ENCODE assay signal across 13 mouse cellular contexts in genomic region chr11:102652844-102653243, GRCm38 (mm10). TPM values are rescaled to one million over a fixed set of nuclear protein-coding genes. Genes with fewer than 3 reads are reported as not detected.
DNase-seq lines count a peak whose midpoint lies in the region; ATAC-seq and TF ChIP-seq lines count a peak whose summit lies in the region.
"Had no signal": no experiment of that assay in that cellular context is flagged by ENCODE, and none has a peak within 500 bp of the region (broad histone marks: within the 10 kb centered on the region; RNA-seq: fewer than 3 reads in every experiment).

No protein-coding gene starts in this region.

- 0 out of 2 replicates have a peak, but pooled peaks have one; percentile 15 for TF ChIP-seq CTCF in cerebellum, adult 2 months (IDR thresholded peaks at IDR 0.05; ENCODE audit: borderline replicate concordance, insufficient read depth, low read depth, low read length)
- 0 out of 2 replicates have a peak, but pooled peaks have one; percentile 24 for TF ChIP-seq CTCF in kidney, adult 2 months (conservative IDR thresholded peaks at IDR 0.05; ENCODE audit: insufficient read depth, insufficient read length, low read depth, low read length)

- WGBS in cerebellum, adult 2 months = 78% methylated on average over 3 of the region's 3 CpGs
- 72% methylated on average over 3 of the region's 3 CpGs for WGBS in kidney, adult 2 months

- H3K36me3 ChIP-seq in kidney, adult 2 months (ENCODE audit: control insufficient read depth, insufficient read depth, low read length) = no peaks in the 10 kb centered on the region
- H3K36me3 ChIP-seq: embryonic facial prominence, embryonic 12.5 days; liver, embryonic 13.5 days had no signal

- no peak overlapping the region for H3K4me3 ChIP-seq in cerebellum, adult 2 months (replicated peaks; ENCODE audit: insufficient read depth, low read depth, low read length)
- no peak overlapping the region for H3K4me3 ChIP-seq in kidney, adult 2 months (ENCODE audit: insufficient read depth, low read depth, low read length)
- H3K4me3 ChIP-seq: embryonic facial prominence, embryonic 12.5 days; liver, embryonic 13.5 days had no signal

- ATAC-seq in erythroblast, adult 5-6 weeks (replicated peaks; ENCODE audit: low FRiP score, poor library complexity, severe bottlenecking) = no peak

- no peak for TF ChIP-seq POLR2A in cerebellum, adult 2 months (IDR thresholded peaks at IDR 0.05; ENCODE audit: borderline replicate concordance, insufficient read depth, low read length)
- TF ChIP-seq POLR2A in kidney, adult 2 months (IDR thresholded peaks at IDR 0.05; ENCODE audit: low read depth, low read length) = no peak

- no peaks in the 10 kb centered on the region for H3K4me1 ChIP-seq in cerebellum, adult 2 months (ENCODE audit: control insufficient read depth, insufficient read depth, low read length)
- no peaks in the 10 kb centered on the region for H3K4me1 ChIP-seq in kidney, adult 2 months (ENCODE audit: control insufficient read depth, insufficient read depth, low read length)
- H3K4me1 ChIP-seq: liver, embryonic 13.5 days had no signal

- no peak for DNase-seq in cerebellum, adult 2 months
- no peak for DNase-seq in cerebellum, adult 9-11 months
- DNase-seq in kidney, adult 2 months = no peak
- no peak for DNase-seq in kidney, adult 8-10 months
- DNase-seq in thymus, postnatal 4 days = peak; percentile 46
- DNase-seq in thymus, postnatal 14 days = no peak
- no peak for DNase-seq in right cerebral cortex, adult 18-20 months
- DNase-seq: adrenal gland, postnatal 25 days; B cell, adult 2 months; liver, embryonic 13.5 days had no signal

- no peak overlapping the region for H3K27ac ChIP-seq in cerebellum, adult 2 months (ENCODE audit: insufficient read depth, low read length)
- H3K27ac ChIP-seq in kidney, adult 2 months (ENCODE audit: insufficient read depth, low read depth, low read length) = no peak overlapping the region
- H3K27ac ChIP-seq: embryonic facial prominence, embryonic 12.5 days; liver, embryonic 13.5 days had no signal

- no peaks in the 10 kb centered on the region for H3K27me3 ChIP-seq in cerebellum, adult 2 months (ENCODE audit: control insufficient read depth, insufficient read depth, low read length)
- H3K27me3 ChIP-seq in kidney, adult 2 months (replicated peaks; ENCODE audit: control insufficient read depth, insufficient read depth, low read length) = no peaks in the 10 kb centered on the region
- H3K27me3 ChIP-seq: embryonic facial prominence, embryonic 12.5 days; liver, embryonic 13.5 days had no signal

RNA-seq across cellular contexts. Expression of gene Meioc, which starts 10.7 kb away (rescaled TPM):
- polyA plus RNA-seq in cerebellum, adult 2 months (2012; rRNA removed) = not detected in 2 replicates
- not detected in 2 replicates for polyA plus RNA-seq in kidney, adult 2 months (2012; rRNA removed)
- total RNA-seq in erythroblast, adult 5-6 weeks (2015; ENCODE audit: low replicate concordance) = not detected in 2 replicates
- total RNA-seq in erythroblast, adult 5-6 weeks (2017; ENCODE audit: low replicate concordance) = not detected in 2 replicates
- polyA plus RNA-seq: spleen, adult 2 months had no signal

RNA-seq across cellular contexts. Expression of gene Ccdc43, which starts 44.7 kb away (rescaled TPM):
- 24.6 and 25.0 TPM in 2 replicates for polyA plus RNA-seq in cerebellum, adult 2 months (2012; rRNA removed)
- 6.7 and 8.4 TPM in 2 replicates for polyA plus RNA-seq in kidney, adult 2 months (2012; rRNA removed)
- 4.4 and 8.1 TPM in 2 replicates for total RNA-seq in erythroblast, adult 5-6 weeks (2015; ENCODE audit: low replicate concordance)
- total RNA-seq in erythroblast, adult 5-6 weeks (2017; ENCODE audit: low replicate concordance) = 2.9 and 12.0 TPM in 2 replicates

RNA-seq across cellular contexts. Expression of gene Fzd2, which starts 48.6 kb away (rescaled TPM):
- 2.7 and 2.9 TPM in 2 replicates for polyA plus RNA-seq in cerebellum, adult 2 months (2012; rRNA removed)
- polyA plus RNA-seq in kidney, adult 2 months (2012; rRNA removed) = 8.5 and 12.2 TPM in 2 replicates
- not detected in 2 replicates for total RNA-seq in erythroblast, adult 5-6 weeks (2015; ENCODE audit: low replicate concordance)
- not detected in 2 replicates for total RNA-seq in erythroblast, adult 5-6 weeks (2017; ENCODE audit: low replicate concordance)
